Mouse (Mus musculus): ENCODE data around the gene Asic2.
"Not testable (repeated sequence)": the region's sequence is repeated elsewhere in the genome, so short reads cannot be mapped to it uniquely, and the experiment has no call there.

The Asic2 gene

GRCm38 (mm10) chr11:81350498-81350897 is 617.8 kb downstream of the Asic2 start:
- DNase-seq (ENCODE audit: low read depth, low spot score), result not testable (repeated sequence)

- peak; percentile 27 for DNase-seq (ENCODE audit: low read depth, low spot score)
Observed at GRCm38 (mm10) chr11:81331977-81332376, 636.3 kb downstream of the Asic2 start.

GRCm38 (mm10) chr11:81330982-81331381 is 637.3 kb downstream of the Asic2 start:
- peak; percentile 65 for DNase-seq (ENCODE audit: low read depth, low spot score)

- DNase-seq (ENCODE audit: low read depth, low spot score), result no peak
Observed at GRCm38 (mm10) chr11:81328088-81328487, 640.2 kb downstream of the Asic2 start.

GRCm38 (mm10) chr11:81323146-81323545 is 645.1 kb downstream of the Asic2 start:
- DNase-seq (ENCODE audit: low read depth, low spot score), result no peak

GRCm38 (mm10) chr11:81322466-81322865 is 645.8 kb downstream of the Asic2 start:
- no peak for DNase-seq (ENCODE audit: low read depth, low spot score)

- no peak for DNase-seq (ENCODE audit: low read depth, low spot score)
Observed at GRCm38 (mm10) chr11:81290041-81290440, 678.2 kb downstream of the Asic2 start.

- no peak for DNase-seq (ENCODE audit: low read depth, low spot score)
Observed at GRCm38 (mm10) chr11:81283185-81283584, 685.1 kb downstream of the Asic2 start.

GRCm38 (mm10) chr11:81280070-81280469 is 688.2 kb downstream of the Asic2 start:
- DNase-seq (ENCODE audit: low read depth, low spot score), result peak; percentile 69

- DNase-seq (ENCODE audit: low read depth, low spot score), result no peak
Observed at GRCm38 (mm10) chr11:81277406-81277805, 690.9 kb downstream of the Asic2 start.

GRCm38 (mm10) chr11:81272677-81273418 is 695.4 kb downstream of the Asic2 start:
- DNase-seq (ENCODE audit: low read depth, low spot score), result no peak

- DNase-seq (ENCODE audit: low read depth, low spot score), result no peak
Observed at GRCm38 (mm10) chr11:81271422-81271821, 696.8 kb downstream of the Asic2 start.

- no peak for DNase-seq (ENCODE audit: low read depth, low spot score)
Observed at GRCm38 (mm10) chr11:81270518-81270917, 697.7 kb downstream of the Asic2 start.

- no peak for DNase-seq (ENCODE audit: low read depth, low spot score)
Observed at GRCm38 (mm10) chr11:81263757-81264156, 704.5 kb downstream of the Asic2 start.

GRCm38 (mm10) chr11:81263193-81263592 is 705.1 kb downstream of the Asic2 start:
- DNase-seq (ENCODE audit: low read depth, low spot score), result no peak

- DNase-seq (ENCODE audit: low read depth, low spot score), result no peak
Observed at GRCm38 (mm10) chr11:81261259-81261658, 707.0 kb downstream of the Asic2 start.

- DNase-seq (ENCODE audit: low read depth, low spot score), result peak; percentile 15
Observed at GRCm38 (mm10) chr11:81241183-81241582, 727.1 kb downstream of the Asic2 start.

GRCm38 (mm10) chr11:81239966-81240681 is 728.1 kb downstream of the Asic2 start:
- peak; percentile 60 for DNase-seq (ENCODE audit: low read depth, low spot score)

GRCm38 (mm10) chr11:81239091-81239490 is 729.2 kb downstream of the Asic2 start:
- no peak for DNase-seq (ENCODE audit: low read depth, low spot score)

- DNase-seq (ENCODE audit: low read depth, low spot score), result no peak
Observed at GRCm38 (mm10) chr11:81236070-81236469, 732.2 kb downstream of the Asic2 start.

GRCm38 (mm10) chr11:81223361-81223760 is 744.9 kb downstream of the Asic2 start:
- no peak for DNase-seq (ENCODE audit: low read depth, low spot score)

GRCm38 (mm10) chr11:81220786-81221185 is 747.5 kb downstream of the Asic2 start:
- DNase-seq (ENCODE audit: low read depth, low spot score), result no peak

- no peak for DNase-seq (ENCODE audit: low read depth, low spot score)
Observed at GRCm38 (mm10) chr11:81205471-81205870, 762.8 kb downstream of the Asic2 start.

All from ZHBTc4 (cell line).